Mouse (Mus musculus) gastrocnemius, postnatal 14 days (tissue): ENCODE results near the gene Tmem120b. TPM values are rescaled to one million over a fixed set of nuclear protein-coding genes. Genes with fewer than 3 reads are reported as not detected.
A peak's percentile ranks its signal among the peaks of the same experiment; 100 is the strongest.

Source experiments
- DNase-seq: peaks from one replicate; pipeline ENCODE4 v3.0.0; 2021; ENCODE audit warnings: mixed read lengths
- intact Hi-C: fragments of 180-260 bp; cut with DNase I; formaldehyde crosslinking; loops from one replicate; pipeline ENCODE4 v1.15.1; 2025; ENCODE audit warnings: low total_unique reads
- total RNA-seq, 2 experiments: library from RNA; stranded (reverse); gene quantifications; 2 replicates each; pipeline ENCODE4 v1.2.3; 2021

Tmem120b gene
- total RNA-seq, 2 experiments from 2014 or later: 11.9 TPM

- peak; percentile 94 for DNase-seq
- intact Hi-C loops: no loop called here
Measured at GRCm38 (mm10) chr5:123136361-123137043, 68.3 kb downstream of the Tmem120b start.

- peak; percentile 94 for DNase-seq
- intact Hi-C loops: no loop called here
Measured at GRCm38 (mm10) chr5:123137044-123137909, 69.1 kb downstream of the Tmem120b start.

- no peak for DNase-seq
- intact Hi-C loops: no loop called here
Measured at GRCm38 (mm10) chr5:123137910-123138229, 69.7 kb downstream of the Tmem120b start.

GRCm38 (mm10) chr5:123138230-123138911 lies 70.2 kb downstream of the Tmem120b start:
- intact Hi-C loops: no loop called here
- peak; percentile 88 for DNase-seq

- intact Hi-C loops: no loop called here
- DNase-seq: peak; percentile 91
Measured at GRCm38 (mm10) chr5:123138953-123139721, 70.9 kb downstream of the Tmem120b start.

GRCm38 (mm10) chr5:123139722-123140627 lies 71.8 kb downstream of the Tmem120b start:
- DNase-seq: no peak
- intact Hi-C loops: no loop called here

GRCm38 (mm10) chr5:123140694-123141554 lies 72.7 kb downstream of the Tmem120b start:
- intact Hi-C loops: no loop called here
- DNase-seq: peak; percentile 90

- intact Hi-C loops: no loop called here
- no peak for DNase-seq
Measured at GRCm38 (mm10) chr5:123141555-123142160, 73.4 kb downstream of the Tmem120b start.

- DNase-seq: peak; percentile 44
- intact Hi-C loops: no loop called here
Measured at GRCm38 (mm10) chr5:123142161-123143157, 74.2 kb downstream of the Tmem120b start, which contains the start of gene Setd1b. TSS of gene Setd1b (plus strand) at chr5:123142193.

GRCm38 (mm10) chr5:123143251-123143970 lies 75.2 kb downstream of the Tmem120b start:
- DNase-seq: no peak

GRCm38 (mm10) chr5:123143971-123144745 lies 75.9 kb downstream of the Tmem120b start:
- DNase-seq: no peak
- intact Hi-C loops: no loop called here

More at GRCm38 (mm10) chr5:123143251-123143970, 75.2 kb downstream of the Tmem120b start:
- intact Hi-C loops: no loop called here

GRCm38 (mm10) chr5:123144746-123145590 lies 76.8 kb downstream of the Tmem120b start:
- intact Hi-C loops: no loop called here
- no peak for DNase-seq

- no peak for DNase-seq
- intact Hi-C loops: no loop called here
Measured at GRCm38 (mm10) chr5:123146357-123146756, 78.1 kb downstream of the Tmem120b start.

GRCm38 (mm10) chr5:123147569-123147968 lies 79.4 kb downstream of the Tmem120b start:
- no peak for DNase-seq
- intact Hi-C loops: no loop called here
